Mouse (Mus musculus) embryonic facial prominence, embryonic 14.5 days (tissue): ENCODE results near the gene Akap7. TPM values are rescaled to one million over a fixed set of nuclear protein-coding genes. Genes with fewer than 3 reads are reported as not detected.

Source experiments
- ATAC-seq: fragments of 200-750 bp; cut with Nextera tagmentation; 2 replicates; pipeline ENCODE4 v1.8.0; 2017; ENCODE audit warnings: low read depth, moderate number of reproducible peaks, moderate TSS enrichment
- DNase-seq: peaks from one replicate; pipeline ENCODE4 v3.0.0-alpha.2; 2015; ENCODE audit warnings: low spot score
- H3K27ac ChIP-seq: fragments of 300-500 bp; sonication (generic); replicated peaks from 2 replicates; pipeline ENCODE4 v1.5.1; 2014; ENCODE audit warnings: low read depth, mild to moderate bottlenecking, low read length, moderate library complexity
- H3K27me3 ChIP-seq: fragments of 300-500 bp; sonication (generic); replicated peaks from 2 replicates; pipeline ENCODE4 v1.6.1; 2014; ENCODE audit warnings: low read length; ENCODE audit not compliant: control insufficient read depth, insufficient read depth
- H3K36me3 ChIP-seq: fragments of 300-500 bp; sonication (generic); 2 replicates; pipeline ENCODE4 v1.6.1; 2014; ENCODE audit warnings: low read length, mixed read lengths; ENCODE audit not compliant: control insufficient read depth, insufficient read depth
- H3K4me1 ChIP-seq: fragments of 300-500 bp; sonication (generic); 2 replicates; pipeline ENCODE4 v1.6.1; 2014; ENCODE audit warnings: antibody characterized with exemption, low read length; ENCODE audit not compliant: control insufficient read depth, insufficient read depth
- H3K4me2 ChIP-seq: fragments of 300-500 bp; sonication (generic); 2 replicates; pipeline ENCODE4 v1.6.1; 2014; ENCODE audit warnings: low read depth, mild to moderate bottlenecking, low read length, moderate library complexity, mixed read lengths
- H3K4me3 ChIP-seq: fragments of 300-500 bp; sonication (generic); 2 replicates; pipeline ENCODE4 v1.5.1; 2014; ENCODE audit warnings: low read depth, mild to moderate bottlenecking, low read length
- H3K9ac ChIP-seq: fragments of 300-500 bp; sonication (generic); 2 replicates; pipeline ENCODE4 v1.6.1; 2014; ENCODE audit warnings: low read depth, mild to moderate bottlenecking, low read length, moderate library complexity, mixed read lengths
- H3K9me3 ChIP-seq: fragments of 300-500 bp; sonication (generic); 2 replicates; pipeline ENCODE4 v1.6.1; 2016; ENCODE audit warnings: low read length; ENCODE audit not compliant: control insufficient read depth
- WGBS: fragments of 180-500 bp; shearing (Covaris S2); extraction: QIAGEN DNeasy Blood & Tissue Kit; methylation state at CpG from one replicate; pipeline ENCODE4 v1.1.7; 2014; 5-methylcytosine and 5-hydroxymethylcytosine counted together
- polyA plus RNA-seq: library from polyadenylated mRNA; unstranded; fragments of >200 nt; fragmentation: Nextera tagmentation; extraction: Ambion mirVana; gene quantifications from 2 replicates; pipeline ENCODE4 v1.2.1, GENCODE M21; 2014

Akap7 gene
- polyA plus RNA-seq: 17.5 and 19.3 TPM in 2 replicates

DNA sequence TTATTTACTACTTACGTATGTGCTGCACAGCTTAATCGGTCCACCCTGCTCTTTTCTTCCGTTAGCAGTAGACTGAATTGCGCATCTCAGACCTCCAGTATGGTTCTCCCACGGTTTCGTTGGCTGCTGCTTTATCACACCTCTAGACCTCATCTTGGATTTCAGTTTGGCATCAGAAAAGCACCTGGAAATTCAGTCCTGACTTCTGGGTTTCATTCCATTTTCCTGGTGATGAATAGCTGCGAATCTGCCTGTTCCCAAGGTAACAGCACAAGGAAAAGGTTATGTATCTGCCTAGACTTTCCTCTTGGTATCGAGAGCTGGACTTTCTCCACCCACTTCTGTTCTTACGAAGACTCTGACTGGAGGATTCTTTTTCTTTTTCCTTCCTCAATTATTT lies at the start of gene Akap7:
TSS of gene Akap7 (minus strand) at position 101 of the 400 bp plus-strand sequence.
- Histone ChIP-seq H3K4me1 (no peaks in the 10 kb centered on the region), H3K27me3 (no peaks in the 10 kb centered on the region), H3K9me3 (no peaks in the 10 kb centered on the region), H3K9ac (no peak within 1 kb of the TSS), H3K27ac (no peak within 1 kb of the TSS), H3K4me2 (no peak within 1 kb of the TSS), H3K4me3 (no peak within 1 kb of the TSS), H3K36me3 (no peaks in the 10 kb centered on the region)
- 85% methylated on average over 9 of the region's 9 CpGs for WGBS
- no peak for DNase-seq
- no peak for ATAC-seq

DNA sequence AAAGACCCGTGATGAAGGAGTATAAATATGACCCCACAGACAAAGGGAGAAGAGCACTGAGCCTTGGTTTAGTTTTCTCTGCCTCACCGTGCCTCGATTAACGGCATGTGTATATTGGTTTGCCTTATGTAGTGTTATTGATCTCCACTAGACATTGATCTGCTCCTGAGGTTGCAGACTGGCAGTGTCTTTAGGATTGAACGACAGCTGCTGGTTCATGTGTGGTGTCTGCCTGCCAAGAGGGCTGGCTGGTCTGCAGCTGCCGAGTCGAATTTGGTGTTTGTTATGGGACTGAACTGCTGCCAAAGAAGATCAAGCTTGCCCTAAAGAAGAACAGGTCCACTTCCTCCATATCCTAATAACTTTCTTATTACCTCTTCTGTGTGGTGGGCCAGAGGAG lies 46.7 kb upstream of the Akap7 start:
- 0 out of 2 replicates have a peak, but pooled peaks cover 6% of the 10 kb centered on the region for H3K4me1 ChIP-seq
- no peaks in the 10 kb centered on the region for H3K36me3 ChIP-seq
- no peak for DNase-seq
- ATAC-seq: no peak
- H3K27ac ChIP-seq: no peak overlapping the region
- no peak overlapping the region for H3K4me2 ChIP-seq
- H3K9me3 ChIP-seq: no peaks in the 10 kb centered on the region
- no peaks in the 10 kb centered on the region for H3K27me3 ChIP-seq
- WGBS: 76% methylated on average over 7 of the region's 7 CpGs
- H3K4me3 ChIP-seq: no peak overlapping the region
- no peak overlapping the region for H3K9ac ChIP-seq

DNA sequence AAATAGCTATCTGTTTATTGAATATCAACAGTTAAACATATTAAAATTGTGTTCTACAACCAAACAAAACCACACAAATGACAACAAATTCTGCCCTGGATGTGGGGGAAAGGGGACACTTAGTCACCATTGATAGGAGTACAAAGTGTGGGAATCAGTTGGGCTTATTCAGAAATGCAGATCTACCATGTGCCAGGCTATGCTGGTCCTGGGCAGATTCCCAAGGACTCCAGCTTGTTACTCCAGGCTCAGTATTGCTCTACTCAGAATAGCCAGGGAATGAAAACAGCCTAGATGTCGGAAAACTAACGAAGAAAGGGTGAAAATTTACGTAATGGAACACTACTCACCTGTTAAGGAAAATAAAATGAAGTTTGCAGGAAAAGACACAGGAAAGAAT lies 46.3 kb upstream of the Akap7 start:
- H3K4me1 ChIP-seq: 0 out of 2 replicates have a peak, but pooled peaks cover 6% of the 10 kb centered on the region
- H3K36me3 ChIP-seq: no peaks in the 10 kb centered on the region
- ATAC-seq (no peak), DNase-seq (no peak)
- no peak overlapping the region for H3K4me3 ChIP-seq
- no peak overlapping the region for H3K4me2 ChIP-seq
- no peaks in the 10 kb centered on the region for H3K9me3 ChIP-seq
- H3K27ac ChIP-seq: no peak overlapping the region
- H3K9ac ChIP-seq: no peak overlapping the region
- WGBS: 91% methylated on average over 3 of the region's 3 CpGs
- no peaks in the 10 kb centered on the region for H3K27me3 ChIP-seq

DNA sequence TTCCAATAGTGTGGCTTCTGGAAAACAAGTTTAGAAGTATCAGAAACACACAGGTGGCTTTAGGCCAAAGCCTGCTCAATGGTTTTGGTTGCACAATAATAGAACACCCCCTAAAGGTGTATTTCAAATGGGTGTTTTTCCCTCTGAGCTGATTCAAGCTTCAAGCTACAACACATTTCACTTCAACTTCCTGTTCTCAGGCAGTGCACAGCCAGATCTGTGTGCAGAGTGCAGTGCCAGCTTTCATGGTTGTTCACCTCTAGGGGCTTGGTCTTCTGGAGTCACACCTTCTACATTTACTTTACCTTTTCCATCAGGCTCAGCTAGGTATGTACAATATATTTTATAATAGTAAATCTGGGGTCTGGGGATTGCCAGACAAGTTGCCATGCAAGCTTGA lies 35.1 kb upstream of the Akap7 start:
- Histone ChIP-seq H3K4me2 (no peak overlapping the region), H3K27me3 (no peaks in the 10 kb centered on the region), H3K4me3 (no peak overlapping the region), H3K27ac (no peak overlapping the region), H3K9me3 (peaks cover 12% of the 10 kb centered on the region; the same call in 1 of the 2 replicates), H3K36me3 (no peaks in the 10 kb centered on the region), H3K4me1 (no peaks in the 10 kb centered on the region), H3K9ac (no peak overlapping the region)
- ATAC-seq (no peak), DNase-seq (no peak)

DNA sequence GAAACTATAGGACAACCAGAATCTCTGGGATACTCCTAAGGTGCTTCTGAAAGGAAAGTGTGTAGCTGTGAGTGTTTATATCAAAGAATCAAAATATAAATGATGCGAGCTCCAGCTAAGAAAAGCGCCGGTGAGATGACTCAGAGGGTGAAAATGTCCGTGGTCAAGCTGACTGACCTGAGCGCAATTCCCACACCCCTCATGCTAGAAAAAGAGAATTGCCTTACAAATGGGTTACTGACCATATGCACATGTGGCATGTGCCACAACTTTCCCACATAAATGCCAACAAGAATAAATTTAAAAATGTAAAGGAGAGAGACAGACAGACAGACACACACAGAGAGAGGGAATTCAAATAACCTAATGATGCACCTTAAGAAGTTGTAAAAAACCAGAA lies 33.0 kb upstream of the Akap7 start:
- H3K4me3 ChIP-seq: no peak overlapping the region
- H3K4me2 ChIP-seq: no peak overlapping the region
- 92% methylated on average over 5 of the region's 5 CpGs for WGBS
- H3K27me3 ChIP-seq: no peaks in the 10 kb centered on the region
- H3K36me3 ChIP-seq: no peaks in the 10 kb centered on the region
- H3K27ac ChIP-seq: no peak overlapping the region
- H3K9ac ChIP-seq: no peak overlapping the region
- peaks cover 12% of the 10 kb centered on the region; the same call in 1 of the 2 replicates for H3K9me3 ChIP-seq
- ATAC-seq (no peak), DNase-seq (no peak)
- no peaks in the 10 kb centered on the region; the same call in 1 of the 2 replicates for H3K4me1 ChIP-seq

DNA sequence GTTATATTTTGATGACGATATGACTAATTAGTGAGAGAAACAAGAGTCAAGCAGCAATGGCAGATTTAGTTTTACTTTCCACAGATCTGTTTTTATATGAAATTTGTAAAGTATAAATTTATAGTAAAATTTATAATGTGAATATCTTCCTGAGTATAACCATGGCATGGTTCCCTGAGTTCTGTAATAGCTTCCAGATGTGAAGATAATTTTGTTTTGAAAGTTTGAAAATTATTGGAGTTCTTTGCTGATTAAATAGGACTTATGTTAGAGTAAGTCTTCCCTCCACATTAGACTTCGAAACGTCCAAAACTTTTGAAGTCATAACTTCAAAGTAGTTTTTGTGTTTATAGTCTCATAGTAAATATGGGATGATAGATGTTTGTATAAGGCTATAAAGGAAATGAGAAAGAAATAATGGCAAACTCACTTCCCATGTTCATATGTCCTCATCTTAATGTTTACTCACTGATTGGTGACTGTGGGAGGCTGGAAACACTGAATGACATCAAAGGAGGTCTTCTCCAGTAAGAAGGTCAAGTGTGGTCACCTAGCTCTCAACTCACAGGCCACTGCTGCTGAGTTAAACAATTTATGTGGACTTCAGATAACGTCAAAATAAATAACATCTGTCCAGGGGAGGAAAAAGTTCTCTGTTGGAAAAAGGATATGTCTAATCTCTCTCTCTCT lies 25.9 kb upstream of the Akap7 start:
- H3K9me3 ChIP-seq: no peaks in the 10 kb centered on the region
- H3K4me2 ChIP-seq: no peak overlapping the region
- no peaks in the 10 kb centered on the region for H3K27me3 ChIP-seq
- H3K9ac ChIP-seq: no peak overlapping the region
- no peaks in the 10 kb centered on the region for H3K36me3 ChIP-seq
- H3K27ac ChIP-seq: 0 out of 2 replicates have a peak overlapping the region, but pooled peaks have one; percentile 6
- no peak overlapping the region for H3K4me3 ChIP-seq
- ATAC-seq (no peak; the same call in 1 of the 2 replicates), DNase-seq (no peak)
- H3K4me1 ChIP-seq: no peaks in the 10 kb centered on the region; the same call in 1 of the 2 replicates
- WGBS: 39% methylated on average over 4 of the region's 4 CpGs

DNA sequence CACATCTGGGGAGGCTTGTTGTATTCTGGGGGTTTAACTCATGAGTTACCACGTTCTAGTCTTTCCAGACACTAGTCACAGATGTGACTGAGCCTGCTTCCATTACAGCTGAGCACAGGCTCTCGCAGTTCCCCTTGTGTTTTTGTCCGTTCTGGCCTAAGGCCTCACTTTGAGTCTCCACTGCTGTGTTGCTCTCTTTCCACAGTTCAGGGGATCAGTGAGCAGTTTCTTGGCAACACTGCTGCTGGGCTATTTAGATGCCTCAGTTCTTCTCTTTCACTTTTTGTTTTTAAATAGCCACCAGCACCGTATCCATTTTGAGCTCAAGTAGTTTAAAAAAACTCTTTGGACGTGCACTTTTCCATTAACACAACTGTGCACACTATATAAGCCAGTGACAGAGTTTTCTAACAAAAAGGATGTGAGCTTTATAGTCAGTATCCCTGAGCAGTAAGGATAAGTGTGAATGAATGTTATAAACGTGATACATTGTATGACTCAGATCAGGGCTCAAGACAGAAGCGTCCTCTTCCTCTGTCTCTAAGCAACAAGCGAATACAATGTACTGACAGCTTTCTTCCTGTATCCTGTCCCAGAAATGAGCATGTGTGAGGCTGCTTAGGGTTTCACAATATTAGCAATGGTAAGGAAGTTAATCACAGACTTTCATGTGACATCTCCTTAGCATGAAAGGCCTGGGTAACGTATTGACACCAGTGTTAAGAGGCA lies 23.8 kb upstream of the Akap7 start:
- no peak overlapping the region for H3K9ac ChIP-seq
- no peaks in the 10 kb centered on the region for H3K36me3 ChIP-seq
- H3K4me3 ChIP-seq: no peak overlapping the region
- H3K4me2 ChIP-seq: no peak overlapping the region
- no peaks in the 10 kb centered on the region for H3K9me3 ChIP-seq
- H3K4me1 ChIP-seq: no peaks in the 10 kb centered on the region; the same call in 1 of the 2 replicates
- 61% methylated on average over 9 of the region's 9 CpGs for WGBS
- DNase-seq (no peak), ATAC-seq (no peak)
- no peak overlapping the region; the same call in 1 of the 2 replicates for H3K27ac ChIP-seq
- no peaks in the 10 kb centered on the region for H3K27me3 ChIP-seq

DNA sequence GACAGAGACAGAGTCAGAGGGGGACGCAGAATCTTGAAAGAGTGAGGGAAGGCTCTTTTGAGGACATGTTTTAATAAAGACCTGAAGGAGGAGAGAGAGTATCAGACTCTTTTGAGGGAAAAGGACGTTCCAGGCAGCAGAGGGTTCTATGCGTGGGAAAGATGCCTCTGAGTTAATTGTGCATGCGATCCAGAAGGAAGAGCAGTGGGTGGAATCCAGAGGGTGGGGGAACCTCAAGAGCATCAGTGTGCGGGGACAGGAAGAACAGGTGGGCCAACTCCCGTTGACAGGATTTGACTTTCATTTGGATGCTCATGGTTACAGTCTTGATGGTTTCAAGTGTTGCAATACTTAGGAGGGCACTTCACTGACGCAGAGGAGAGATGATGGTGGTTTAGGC lies 22.4 kb upstream of the Akap7 start:
- H3K4me2 ChIP-seq: no peak overlapping the region
- H3K27ac ChIP-seq: no peak overlapping the region
- 86% methylated on average over 7 of the region's 7 CpGs for WGBS
- H3K9ac ChIP-seq: no peak overlapping the region
- no peak overlapping the region for H3K4me3 ChIP-seq
- DNase-seq (no peak), ATAC-seq (no peak)
- no peaks in the 10 kb centered on the region for H3K9me3 ChIP-seq
- no peaks in the 10 kb centered on the region; the same call in 1 of the 2 replicates for H3K4me1 ChIP-seq
- no peaks in the 10 kb centered on the region for H3K27me3 ChIP-seq
- no peaks in the 10 kb centered on the region for H3K36me3 ChIP-seq
